Mouse (Mus musculus) olfactory bulb, adult 2 months (tissue): ENCODE data around the gene Igdcc3.

ENCODE experiments used
- CTCF ChIP-seq: fragments of 200-500 bp; IDR thresholded peaks from 2 replicates; pipeline ENCODE4 v1.5.1; 2012; ENCODE audit warnings: low read depth, mild to moderate bottlenecking, low read length, moderate library complexity; ENCODE audit not compliant: insufficient read depth
- POLR2A ChIP-seq: fragments of 200-500 bp; IDR thresholded peaks from 2 replicates; pipeline ENCODE4 v1.6.1; 2012; ENCODE audit warnings: mild to moderate bottlenecking, low read depth, low read length, moderate library complexity; ENCODE audit not compliant: insufficient read depth

DNA sequence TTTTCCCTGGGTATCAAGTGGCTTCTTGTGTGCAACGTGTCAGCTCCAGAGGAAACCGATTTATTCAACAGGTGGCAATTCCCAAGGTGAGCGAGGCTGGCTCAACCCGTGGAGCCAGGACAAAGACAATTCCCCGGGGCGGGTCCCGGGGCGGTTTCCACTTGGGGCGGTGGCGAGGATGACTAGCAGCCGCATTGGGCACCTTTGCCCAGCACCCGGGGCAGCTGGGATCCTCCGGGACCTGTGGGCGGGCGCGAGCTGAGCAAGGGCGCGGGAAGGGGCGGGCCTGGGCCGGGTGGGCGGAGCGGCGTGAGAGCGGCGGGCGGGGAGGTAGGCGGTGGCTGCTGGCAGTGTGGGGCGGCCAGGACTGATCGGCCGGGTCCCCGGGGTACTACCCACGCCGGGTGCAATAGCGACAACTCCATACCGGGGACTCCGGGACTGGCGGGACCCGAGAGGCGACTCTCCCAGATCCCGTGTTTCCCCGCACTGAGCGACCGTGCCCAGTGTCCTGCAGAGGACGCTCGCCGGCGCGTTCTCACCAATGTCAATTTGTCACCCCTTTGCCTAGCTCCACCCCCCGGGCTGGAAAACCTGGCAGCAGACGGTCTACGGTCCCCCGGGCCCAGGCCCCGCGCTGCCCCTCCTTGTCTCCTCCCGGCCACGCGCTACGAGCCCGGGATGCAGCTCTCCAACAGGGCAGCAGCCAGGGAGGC, 73.9 kb downstream of the Igdcc3 start:
- TF ChIP-seq CTCF (no peak), POLR2A (peak; percentile 18; the same call in 1 of the 2 replicates)
